Mouse (Mus musculus): ENCODE data around the gene Mapk1. TPM values are rescaled to one million over a fixed set of nuclear protein-coding genes. Genes with fewer than 3 reads are reported as not detected.
A peak's percentile ranks its signal among the peaks of the same experiment; 100 is the strongest.

Gene Mapk1
- total RNA-seq (2021): 100 to 1,000 TPM; 442 to 445 TPM
- long read RNA-seq, experiment 1, full-length matches to known transcripts: 324 of 391 reads
- long read RNA-seq, experiment 1, partial matches to known transcripts: 22 of 391 reads
- long read RNA-seq, experiment 1, other reads (novel, unspliced or antisense): 45 of 391 reads
- long read RNA-seq, experiment 2, full-length matches to known transcripts: 204 of 240 reads
- long read RNA-seq, experiment 2, partial matches to known transcripts: 26 of 240 reads
- long read RNA-seq, experiment 2, other reads (novel, unspliced or antisense): 10 of 240 reads

GRCm38 (mm10) chr16:16983131-16983533 lies at the start of gene Mapk1:
Gene Mapk1 (plus strand): TSS chr16:16983382.
- peak within 1 kb of the TSS; percentile 100 for H3K4me3 ChIP-seq
- no peak; the same call in 1 of the 2 replicates for TF ChIP-seq CTCF (IDR thresholded peaks at IDR 0.05)
- intact Hi-C loops (cut with DNase I): loop anchor here (5.0 kb wide), 1 partner anchor 51 kb away; no protein-coding TSS in a partner anchor
- H3K27ac ChIP-seq: peak within 1 kb of the TSS; percentile 93
- peak; percentile 96 to 97 for DNase-seq (ENCODE audit: extremely low spot score in 1 of 2, low spot score in 2 of 2)

DNA sequence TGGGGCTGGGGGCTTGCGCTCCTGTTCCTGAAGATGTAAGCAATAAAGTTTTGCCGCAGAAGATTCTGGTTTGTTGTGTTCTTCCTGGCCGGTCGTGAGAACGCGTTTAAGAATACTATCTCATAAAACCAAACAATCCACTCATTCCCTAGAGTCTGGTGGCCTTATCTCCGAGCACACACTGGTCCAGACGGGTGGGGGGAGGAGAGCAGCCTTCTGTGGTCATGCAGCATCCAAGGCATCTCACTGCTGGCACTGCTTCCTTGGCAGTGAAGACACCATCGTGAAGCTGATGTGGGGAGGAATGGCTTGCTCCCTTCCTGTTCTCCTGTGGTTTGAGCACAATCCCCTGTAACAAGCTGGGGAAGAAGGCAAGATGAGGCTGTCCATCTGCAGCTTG lies 43.6 kb upstream of the Mapk1 start:
- intact Hi-C loops (cut with DNase I): no loop called here

GRCm38 (mm10) chr16:16941078-16941477 lies 42.1 kb upstream of the Mapk1 start:
- intact Hi-C loops (cut with DNase I): no loop called here
- no peak for DNase-seq (ENCODE audit: extremely low spot score in 1 of 2, low spot score in 2 of 2)
- TF ChIP-seq CTCF (IDR thresholded peaks at IDR 0.05): no peak
- Histone ChIP-seq H3K4me3 (no peak overlapping the region), H3K27ac (no peak overlapping the region)

More for the DNA sequence above, 43.6 kb upstream of the Mapk1 start:
- DNase-seq (ENCODE audit: extremely low spot score in 1 of 2, low spot score in 2 of 2): no peak
- no peak for TF ChIP-seq CTCF (IDR thresholded peaks at IDR 0.05)
- Histone ChIP-seq H3K27ac (no peak overlapping the region), H3K4me3 (no peak overlapping the region)

- no peak for TF ChIP-seq CTCF (IDR thresholded peaks at IDR 0.05)
- Histone ChIP-seq H3K4me3 (no peak overlapping the region), H3K27ac (no peak overlapping the region)
- intact Hi-C loops (cut with DNase I): no loop called here
- no peak for DNase-seq (ENCODE audit: extremely low spot score in 1 of 2, low spot score in 2 of 2)
Measured at GRCm38 (mm10) chr16:16958575-16958974, 24.6 kb upstream of the Mapk1 start.

- H3K27ac ChIP-seq: no peak overlapping the region
Measured at GRCm38 (mm10) chr16:16959907-16960306, 23.3 kb upstream of the Mapk1 start.

GRCm38 (mm10) chr16:16965149-16965548 lies 18.0 kb upstream of the Mapk1 start:
- no peak for TF ChIP-seq CTCF (IDR thresholded peaks at IDR 0.05)
- DNase-seq (ENCODE audit: extremely low spot score in 1 of 2, low spot score in 2 of 2): no peak
- intact Hi-C loops (cut with DNase I): no loop called here
- Histone ChIP-seq H3K4me3 (no peak overlapping the region), H3K27ac (no peak overlapping the region)

More at GRCm38 (mm10) chr16:16959907-16960306, 23.3 kb upstream of the Mapk1 start:
- intact Hi-C loops (cut with DNase I): no loop called here
- no peak for DNase-seq (ENCODE audit: extremely low spot score in 1 of 2, low spot score in 2 of 2)
- no peak for TF ChIP-seq CTCF (IDR thresholded peaks at IDR 0.05)
- H3K4me3 ChIP-seq: no peak overlapping the region

DNA sequence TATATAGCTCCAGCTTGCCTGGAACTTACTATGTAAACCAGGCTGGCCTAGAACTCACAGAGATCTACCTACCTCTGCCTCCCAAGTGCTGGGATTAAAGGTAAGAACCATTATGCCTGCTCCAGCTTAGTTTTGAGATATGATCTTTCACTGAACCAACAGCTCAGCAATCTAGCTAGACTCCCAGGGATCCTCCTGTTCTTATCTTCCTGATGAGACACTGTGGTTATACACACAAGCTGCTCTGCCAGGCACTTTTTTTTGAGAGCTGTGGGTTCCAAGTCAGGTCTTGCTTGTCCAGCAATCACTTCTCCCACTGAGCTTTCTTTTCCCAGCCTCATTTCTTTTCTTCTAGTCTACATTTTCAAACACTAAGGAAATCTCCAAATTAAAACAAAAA lies 16.9 kb upstream of the Mapk1 start:
- Histone ChIP-seq H3K27ac (no peak overlapping the region), H3K4me3 (no peak overlapping the region)
- intact Hi-C loops (cut with DNase I): no loop called here
- TF ChIP-seq CTCF (IDR thresholded peaks at IDR 0.05): no peak
- DNase-seq (ENCODE audit: extremely low spot score in 1 of 2, low spot score in 2 of 2): no peak

DNA sequence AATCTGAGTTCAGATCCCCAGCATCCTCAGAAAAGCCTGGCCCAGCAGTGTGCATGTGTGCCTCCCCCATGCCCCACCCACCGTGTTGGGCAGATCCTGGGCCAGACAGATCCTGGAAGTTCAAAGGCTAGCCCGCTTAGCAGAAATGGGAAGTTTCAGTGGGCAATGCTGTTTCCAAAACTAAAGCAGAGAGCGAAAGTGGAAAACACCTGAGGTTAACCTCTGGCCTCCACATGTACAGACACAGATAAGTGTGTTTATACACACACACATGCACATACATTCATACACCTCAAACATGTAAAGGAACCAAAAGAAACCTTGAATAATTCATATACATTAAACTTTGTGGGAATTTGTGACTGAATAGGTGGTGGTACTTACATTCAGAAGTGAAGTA lies 5.1 kb upstream of the Mapk1 start:
- no peak for DNase-seq (ENCODE audit: extremely low spot score in 1 of 2, low spot score in 2 of 2)
- Histone ChIP-seq H3K27ac (no peak overlapping the region), H3K4me3 (no peak overlapping the region)
- intact Hi-C loops (cut with DNase I): no loop called here
- TF ChIP-seq CTCF (IDR thresholded peaks at IDR 0.05): no peak

DNA sequence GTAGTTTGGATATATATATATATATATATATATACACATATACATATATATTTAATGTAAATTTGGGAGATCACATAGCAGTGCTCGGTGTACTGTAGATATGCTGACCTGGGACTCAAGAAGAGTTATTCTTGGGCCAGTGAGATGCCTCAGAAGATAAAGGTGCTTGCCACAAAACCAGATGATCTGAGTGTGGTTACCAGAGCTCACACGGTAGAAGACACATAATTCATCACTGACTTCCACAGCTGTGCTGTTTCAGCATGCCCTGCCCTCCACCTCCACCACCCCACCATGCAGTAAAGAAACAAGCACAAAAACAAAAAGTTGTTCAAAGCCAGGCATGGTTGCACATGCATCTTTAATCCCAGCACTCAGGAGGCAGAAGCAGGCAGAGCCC lies 4.4 kb upstream of the Mapk1 start:
- intact Hi-C loops (cut with DNase I): no loop called here
- no peak for TF ChIP-seq CTCF (IDR thresholded peaks at IDR 0.05)
- no peak for DNase-seq (ENCODE audit: extremely low spot score in 1 of 2, low spot score in 2 of 2)
- no peak overlapping the region for H3K27ac ChIP-seq
- H3K4me3 ChIP-seq: no peak overlapping the region

GRCm38 (mm10) chr16:16982636-16983035 lies 546 bp upstream of the Mapk1 start:
- peak overlapping the region; percentile 93 for H3K27ac ChIP-seq
- DNase-seq (ENCODE audit: extremely low spot score in 1 of 2, low spot score in 2 of 2): no peak
- intact Hi-C loops (cut with DNase I): loop anchor here (5.0 kb wide), 1 partner anchor 50 kb away; no protein-coding TSS in a partner anchor
- peak overlapping the region; percentile 100 for H3K4me3 ChIP-seq
- TF ChIP-seq CTCF (IDR thresholded peaks at IDR 0.05): no peak

DNA sequence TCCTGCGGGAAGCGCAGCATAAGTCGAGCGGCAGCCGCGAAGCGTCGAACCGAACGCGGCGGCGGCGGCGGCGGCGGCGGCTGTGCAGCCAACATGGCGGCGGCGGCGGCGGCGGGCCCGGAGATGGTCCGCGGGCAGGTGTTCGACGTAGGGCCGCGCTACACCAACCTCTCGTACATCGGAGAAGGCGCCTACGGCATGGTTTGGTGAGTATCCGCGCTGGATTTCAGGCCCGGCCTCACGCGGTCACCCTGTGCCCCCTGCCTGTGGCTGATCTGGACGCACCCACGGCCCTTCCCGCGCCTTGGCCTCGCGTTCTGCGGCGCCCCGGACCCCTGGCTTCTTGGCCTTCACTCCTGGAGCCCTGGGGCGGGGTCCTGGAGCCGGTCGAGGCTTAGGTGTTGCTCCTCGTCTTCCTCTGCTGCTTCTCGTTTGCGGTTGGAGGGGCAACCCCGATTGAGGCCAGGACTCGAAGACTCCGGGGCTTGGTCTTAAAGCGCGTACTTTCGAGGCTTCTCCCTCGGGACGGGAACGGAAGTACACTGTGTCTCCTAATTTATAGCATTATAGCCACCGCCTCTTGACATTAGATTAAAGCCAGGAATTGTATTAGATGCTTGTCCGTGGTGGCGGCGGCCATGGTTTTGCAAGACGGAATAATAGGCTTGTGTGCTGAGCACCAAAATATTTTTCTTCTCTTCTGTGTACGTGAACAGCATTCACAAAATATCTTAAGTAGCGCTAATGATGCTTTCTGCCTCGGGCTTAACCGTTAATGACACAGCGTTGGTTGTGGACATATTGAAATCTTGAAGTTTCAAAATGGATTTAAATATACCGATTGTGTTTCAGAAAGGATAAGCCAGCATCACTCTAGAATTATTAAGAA lies 596 bp downstream of the Mapk1 start:
- DNase-seq (ENCODE audit: extremely low spot score in 1 of 2, low spot score in 2 of 2): peak; percentile 45

GRCm38 (mm10) chr16:16984423-16984941 lies 1.3 kb downstream of the Mapk1 start:
- TF ChIP-seq CTCF (IDR thresholded peaks at IDR 0.05): no peak
- DNase-seq (ENCODE audit: extremely low spot score in 1 of 2, low spot score in 2 of 2): no peak
- H3K4me3 ChIP-seq: peak overlapping the region; percentile 100
- H3K27ac ChIP-seq: peak overlapping the region; percentile 93; the same call in 1 of the 2 replicates
- intact Hi-C loops (cut with DNase I): loop anchor here (5.0 kb wide), 1 partner anchor 52 kb away; no protein-coding TSS in a partner anchor

More for the DNA sequence above, 596 bp downstream of the Mapk1 start:
- TF ChIP-seq CTCF (IDR thresholded peaks at IDR 0.05): no peak; the same call in none of the 2 replicates
- Histone ChIP-seq H3K27ac (peak overlapping the region; percentile 93), H3K4me3 (peak overlapping the region; percentile 100)
- intact Hi-C loops (cut with DNase I): loop anchor here (5.0 kb wide), 1 partner anchor 51 kb away; no protein-coding TSS in a partner anchor

All from left cerebral cortex, adult 2 months (tissue).